Mouse (Mus musculus) heart, adult 2 months (tissue): ENCODE data around the gene Eif3j1. TPM values are rescaled to one million over a fixed set of nuclear protein-coding genes. Genes with fewer than 3 reads are reported as not detected.

Experiments
- DNase-seq, 2 experiments: peaks; one replicate each; pipeline ENCODE4 v3.0.0; 2021
- H3K27ac ChIP-seq: fragments of 200-600 bp; 2 replicates; pipeline ENCODE4 v1.8.1; 2022
- H3K27me3 ChIP-seq: fragments of 200-500 bp; 2 replicates; pipeline ENCODE4 v1.6.1; 2012; ENCODE audit warnings: mild to moderate bottlenecking, low read length, inconsistent platforms, mixed read lengths; ENCODE audit not compliant: control insufficient read depth, insufficient read depth
- H3K36me3 ChIP-seq: fragments of 200-500 bp; 2 replicates; pipeline ENCODE4 v1.6.1; 2012; ENCODE audit warnings: low read length, inconsistent platforms; ENCODE audit not compliant: control insufficient read depth, insufficient read depth
- H3K4me1 ChIP-seq: fragments of 200-500 bp; 2 replicates; pipeline ENCODE4 v1.6.1; 2011; ENCODE audit warnings: low read length; ENCODE audit not compliant: control insufficient read depth, insufficient read depth
- H3K4me3 ChIP-seq: fragments of 200-600 bp; 2 replicates; pipeline ENCODE4 v1.8.1; 2022
- H3K79me2 ChIP-seq: fragments of 200-500 bp; replicated peaks from 2 replicates; pipeline ENCODE4 v1.6.1; 2012; ENCODE audit warnings: mild to moderate bottlenecking, inconsistent platforms, low read length, moderate library complexity, mixed read lengths; ENCODE audit not compliant: control insufficient read depth, insufficient read depth
- H3K9ac ChIP-seq: fragments of 200-500 bp; 2 replicates; pipeline ENCODE4 v1.6.1; 2012; ENCODE audit warnings: low read depth, mild to moderate bottlenecking, control low read depth, inconsistent platforms, low read length, mixed read lengths
- CTCF ChIP-seq: fragments of 200-600 bp; IDR thresholded peaks from 2 replicates; pipeline ENCODE4 v1.8.1; 2022; ENCODE audit warnings: antibody characterized with exemption, mild to moderate bottlenecking, moderate library complexity
- EP300 ChIP-seq: fragments of 200-500 bp; IDR thresholded peaks from 2 replicates; pipeline ENCODE4 v1.6.1; 2011; ENCODE audit warnings: low read depth, low read length, control low read depth; ENCODE audit not compliant: insufficient read depth
- POLR2A ChIP-seq: fragments of 200-500 bp; IDR thresholded peaks from 2 replicates; pipeline ENCODE4 v1.6.1; 2011; ENCODE audit warnings: mild to moderate bottlenecking, low read depth, low read length, control low read depth; ENCODE audit not compliant: insufficient read depth
- WGBS: fragments of 180-500 bp; shearing (Covaris S2); methylation state at CpG from one replicate; pipeline ENCODE4 v1.1.7; 2018; 5-methylcytosine and 5-hydroxymethylcytosine counted together
- intact Hi-C: fragments of 180-260 bp; cut with DNase I; formaldehyde crosslinking; loops from one replicate; pipeline ENCODE4 v1.15.1; 2025
- polyA plus RNA-seq: library from polyadenylated mRNA; depleted of rRNA; stranded (reverse); fragments of >200 nt; gene quantifications from 2 replicates; pipeline ENCODE4 v1.2.3, GENCODE M21; 2012
- total RNA-seq, 2 experiments: library from RNA; stranded (reverse); gene quantifications; 2 replicates each; pipeline ENCODE4 v1.2.3; 2021

The Eif3j1 gene
- total and polyA plus RNA-seq, 3 experiments, result 4.7 to 22.2 (median 20.0) TPM

GRCm38 (mm10) chr2:122065200-122065969 lies 37.0 kb downstream of the Eif3j1 start:
- H3K27ac ChIP-seq, result no peak overlapping the region
- peak in 1 of 2 experiments; percentile 17 for DNase-seq
- intact Hi-C loops, result no loop called here
- TF ChIP-seq CTCF (peak; percentile 45), EP300 (no peak), POLR2A (no peak)
- no peaks in the 10 kb centered on the region for H3K4me1 ChIP-seq
- WGBS, result 47% methylated on average over 14 of the region's 14 CpGs
- H3K79me2 ChIP-seq, result no peaks in the 10 kb centered on the region
- H3K27me3 ChIP-seq, result no peaks in the 10 kb centered on the region
- H3K4me3 ChIP-seq, result no peak overlapping the region
- H3K9ac ChIP-seq, result no peak overlapping the region
- H3K36me3 ChIP-seq, result no peaks in the 10 kb centered on the region

GRCm38 (mm10) chr2:122066241-122066640 lies 37.9 kb downstream of the Eif3j1 start:
- WGBS, result 54% methylated on average over 8 of the region's 8 CpGs
- H3K27ac ChIP-seq, result no peak overlapping the region
- intact Hi-C loops, result no loop called here
- no peaks in the 10 kb centered on the region for H3K79me2 ChIP-seq
- no peak for TF ChIP-seq CTCF
- TF ChIP-seq POLR2A, result no peak
- no peak for TF ChIP-seq EP300
- no peak overlapping the region for H3K9ac ChIP-seq
- no peaks in the 10 kb centered on the region for H3K4me1 ChIP-seq
- peak in 1 of 2 experiments; percentile 29 for DNase-seq
- no peak overlapping the region for H3K4me3 ChIP-seq
- no peaks in the 10 kb centered on the region for H3K36me3 ChIP-seq
- H3K27me3 ChIP-seq, result no peaks in the 10 kb centered on the region

GRCm38 (mm10) chr2:122069144-122069912 lies 41.0 kb downstream of the Eif3j1 start:
- Histone ChIP-seq H3K4me3 (no peak overlapping the region), H3K4me1 (no peaks in the 10 kb centered on the region), H3K36me3 (no peaks in the 10 kb centered on the region), H3K27me3 (no peaks in the 10 kb centered on the region), H3K79me2 (no peaks in the 10 kb centered on the region), H3K9ac (no peak overlapping the region), H3K27ac (no peak overlapping the region)
- WGBS, result 71% methylated on average over 6 of the region's 6 CpGs
- no peak for TF ChIP-seq EP300
- no peak for TF ChIP-seq CTCF
- TF ChIP-seq POLR2A, result no peak
- intact Hi-C loops, result no loop called here
- DNase-seq, result no peak

GRCm38 (mm10) chr2:122069922-122070321 lies 41.6 kb downstream of the Eif3j1 start:
- Histone ChIP-seq H3K4me3 (no peak overlapping the region), H3K36me3 (no peaks in the 10 kb centered on the region), H3K27me3 (no peaks in the 10 kb centered on the region), H3K4me1 (no peaks in the 10 kb centered on the region), H3K9ac (no peak overlapping the region), H3K79me2 (no peaks in the 10 kb centered on the region), H3K27ac (no peak overlapping the region)
- WGBS, result 27% methylated on average over 5 of the region's 5 CpGs
- DNase-seq, result peak; percentile 29 to 66
- intact Hi-C loops, result loop anchor here (1.0 to 5.0 kb wide), 3 partner anchors 90 to 487 kb away; partner anchors contain the start of gene Trim69
- TF ChIP-seq POLR2A (no peak), CTCF (peak; percentile 93)

GRCm38 (mm10) chr2:122081728-122082456 lies 53.5 kb downstream of the Eif3j1 start:
- H3K36me3 ChIP-seq, result no peaks in the 10 kb centered on the region; the same call in 1 of the 2 replicates
- intact Hi-C loops, result no loop called here
- 46% methylated on average over 7 of the region's 7 CpGs for WGBS

More at GRCm38 (mm10) chr2:122081728-122082456, 53.5 kb downstream of the Eif3j1 start:
- Histone ChIP-seq H3K79me2 (no peaks in the 10 kb centered on the region), H3K27me3 (no peaks in the 10 kb centered on the region), H3K4me1 (no peaks in the 10 kb centered on the region; the same call in 1 of the 2 replicates), H3K27ac (no peak overlapping the region), H3K4me3 (no peak overlapping the region), H3K9ac (no peak overlapping the region)
- TF ChIP-seq EP300 (no peak), POLR2A (no peak), CTCF (no peak)
- no peak for DNase-seq
